In the genomic region with DNA sequence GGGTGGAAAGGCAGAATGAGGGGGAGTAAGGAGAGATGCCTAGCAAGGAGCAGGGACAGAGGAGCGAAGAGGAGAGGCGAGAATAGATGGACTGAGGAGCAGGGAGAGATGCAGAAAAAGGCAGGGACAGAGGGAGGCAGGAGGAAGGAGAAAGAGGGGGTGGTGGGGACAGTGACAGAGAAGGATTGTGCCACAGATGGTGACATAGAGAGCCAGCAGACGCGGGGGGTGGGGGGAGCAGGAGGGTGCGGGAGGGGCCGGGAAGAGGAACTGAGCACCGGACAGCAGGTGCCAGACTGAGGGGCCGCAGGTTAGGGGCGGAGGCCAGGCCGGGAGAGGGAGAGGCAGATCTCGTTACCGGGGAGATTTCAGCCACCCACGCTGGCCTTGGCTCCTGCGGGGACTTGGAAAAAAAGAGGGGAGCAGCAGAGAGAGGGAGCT, we compare ENCODE assay signal across 8 mouse cellular contexts. TPM values are rescaled to one million over a fixed set of nuclear protein-coding genes. Genes with fewer than 3 reads are reported as not detected.
DNase-seq lines count a peak whose midpoint lies in the region; ATAC-seq and TF ChIP-seq lines count a peak whose summit lies in the region.

A gene (minus strand): TSS at position 125 of the 441 bp plus-strand sequence.

- no peaks in the 10 kb centered on the region for H3K36me3 ChIP-seq in hindbrain, embryonic 16.5 days (ENCODE audit: control insufficient read depth, insufficient read depth, low read length)
- H3K36me3 ChIP-seq in midbrain, embryonic 16.5 days (ENCODE audit: control insufficient read depth, insufficient read depth, low read length): no peaks in the 10 kb centered on the region
- no peaks in the 10 kb centered on the region for H3K36me3 ChIP-seq in heart, adult 2 months (ENCODE audit: control insufficient read depth, insufficient read depth, low read length)

- H3K27ac ChIP-seq in hindbrain, embryonic 16.5 days (ENCODE audit: low read depth, low read length): no peak within 1 kb of the TSS; the same call in 1 of the 2 replicates
- H3K27ac ChIP-seq in midbrain, embryonic 16.5 days (ENCODE audit: low read length): no peak within 1 kb of the TSS
- H3K27ac ChIP-seq in heart, adult 2 months: no peak within 1 kb of the TSS

- intact Hi-C loops in heart, adult 2 months (cut with DNase I): no loop called here

- TF ChIP-seq POLR2A in lung, adult 2 months (IDR thresholded peaks at IDR 0.05; ENCODE audit: borderline replicate concordance, extremely low read depth, low read depth, low read length): no peak
- TF ChIP-seq POLR2A in heart, adult 2 months (IDR thresholded peaks at IDR 0.05; ENCODE audit: insufficient read depth, low read depth, low read length): no peak

- peak within 1 kb of the TSS; percentile 51 for H3K4me2 ChIP-seq in hindbrain, embryonic 16.5 days (ENCODE audit: low read length)
- H3K4me2 ChIP-seq in midbrain, embryonic 16.5 days (ENCODE audit: low read length): peak within 1 kb of the TSS; percentile 49

- H3K4me1 ChIP-seq in hindbrain, embryonic 16.5 days (ENCODE audit: control insufficient read depth, insufficient read depth, low read depth, low read length): peaks cover 24% of the 10 kb centered on the region
- peaks cover 9% of the 10 kb centered on the region for H3K4me1 ChIP-seq in midbrain, embryonic 16.5 days (ENCODE audit: control insufficient read depth, insufficient read depth, low read length)
- no peaks in the 10 kb centered on the region for H3K4me1 ChIP-seq in lung, adult 2 months (ENCODE audit: control insufficient read depth, insufficient read depth, low read length)
- H3K4me1 ChIP-seq in heart, adult 2 months (ENCODE audit: control insufficient read depth, insufficient read depth, low read length): no peaks in the 10 kb centered on the region

- TF ChIP-seq CTCF in lung, adult 2 months (IDR thresholded peaks at IDR 0.05; ENCODE audit: insufficient read depth, low read length): no peak
- TF ChIP-seq CTCF in heart, adult 2 months (IDR thresholded peaks at IDR 0.05): no peak

- H3K4me3 ChIP-seq in hindbrain, embryonic 16.5 days (ENCODE audit: low read length): peak within 1 kb of the TSS; percentile 19; the same call in 1 of the 2 replicates
- no peak within 1 kb of the TSS; the same call in 1 of the 2 replicates for H3K4me3 ChIP-seq in midbrain, embryonic 16.5 days (ENCODE audit: low read depth, low read length)
- H3K4me3 ChIP-seq in lung, adult 2 months (replicated peaks; ENCODE audit: extremely low read depth, low read depth, low read length): no peak within 1 kb of the TSS
- no peak within 1 kb of the TSS for H3K4me3 ChIP-seq in heart, adult 2 months

- H3K9me3 ChIP-seq in hindbrain, embryonic 16.5 days (ENCODE audit: control insufficient read depth, low read length): no peaks in the 10 kb centered on the region
- no peaks in the 10 kb centered on the region for H3K9me3 ChIP-seq in midbrain, embryonic 16.5 days (replicated peaks; ENCODE audit: control insufficient read depth, low read length, poor library complexity, severe bottlenecking)

- peak; percentile 67 to 81 for DNase-seq in adrenal gland, adult (ENCODE audit: inconsistent age in 2 of 2, low spot score in 1 of 2)
- no peak for DNase-seq in adrenal gland, adult 8-10 months
- peak; percentile 72 for DNase-seq in cerebellum, adult 9-10 months
- no peak for DNase-seq in lung, adult 18-20 months
- DNase-seq in lung, adult 2 months: no peak
- DNase-seq in heart, adult 2 months: no peak

- no peak for TF ChIP-seq EP300 in heart, adult 2 months (IDR thresholded peaks at IDR 0.05; ENCODE audit: insufficient read depth, low read depth, low read length)

- 5% methylated on average over 14 of the region's 14 CpGs for WGBS in hindbrain, embryonic 16.5 days
- 6% methylated on average over 14 of the region's 14 CpGs for WGBS in midbrain, embryonic 16.5 days
- 14% methylated on average over 14 of the region's 14 CpGs for WGBS in lung, adult 2 months
- WGBS in heart, adult 2 months: 12% methylated on average over 14 of the region's 14 CpGs

- H3K27me3 ChIP-seq in hindbrain, embryonic 16.5 days (replicated peaks; ENCODE audit: control insufficient read depth, insufficient read depth, low read length): no peaks in the 10 kb centered on the region; the same call in 1 of the 2 replicates
- no peaks in the 10 kb centered on the region; the same call in 1 of the 2 replicates for H3K27me3 ChIP-seq in midbrain, embryonic 16.5 days (ENCODE audit: control insufficient read depth, insufficient read depth, low read depth, low read length)
- no peaks in the 10 kb centered on the region for H3K27me3 ChIP-seq in heart, adult 2 months (ENCODE audit: control insufficient read depth, insufficient read depth, low read length)

- H3K79me2 ChIP-seq in heart, adult 2 months (replicated peaks; ENCODE audit: control insufficient read depth, insufficient read depth, low read length): no peaks in the 10 kb centered on the region

- peak; percentile 15; the same call in 1 of the 2 replicates for ATAC-seq in hindbrain, embryonic 16.5 days
- ATAC-seq in midbrain, embryonic 16.5 days: 0 out of 2 replicates have a peak, but pooled peaks have one; percentile 15

- peak within 1 kb of the TSS; percentile 61 for H3K9ac ChIP-seq in hindbrain, embryonic 16.5 days (ENCODE audit: low read depth, low read length)
- peak within 1 kb of the TSS; percentile 60 for H3K9ac ChIP-seq in midbrain, embryonic 16.5 days (ENCODE audit: low read depth, low read length)
- no peak within 1 kb of the TSS for H3K9ac ChIP-seq in heart, adult 2 months (ENCODE audit: low read depth, low read length)

RNA-seq across cellular contexts. Expression of the gene that starts here (rescaled TPM):
- under 1 TPM; 0.31 to 0.91 (median 0.49) TPM for total RNA-seq in adrenal gland, adult 8-10 months (2022)
- 0.95 and 1.1 TPM in 2 replicates for polyA plus RNA-seq in hindbrain, embryonic 16.5 days (2015; fragmentation: Nextera tagmentation; extraction: Ambion mirVana)
- polyA plus RNA-seq in midbrain, embryonic 16.5 days (2015; fragmentation: Nextera tagmentation; extraction: Ambion mirVana): 0.15 and 0.16 TPM in 2 replicates
- polyA plus RNA-seq in lung, adult 2 months (2012; rRNA removed): 0.02 and 0.03 TPM in 2 replicates
- not detected for total RNA-seq in heart, adult 2 months (2021)
- not detected in 2 replicates for polyA plus RNA-seq in heart, adult 2 months (2012; rRNA removed)

Comparison
In these comparisons a context has a peak if more than half of its experiments do, and no peak if none do; other contexts are left out.
1. DNase-seq: peak in adrenal gland, adult (2 of 2) and cerebellum, adult 9-10 months (single experiment); none in adrenal gland, adult 8-10 months (single experiment), lung, adult 18-20 months (0 of 2), lung, adult 2 months (single experiment) and heart, adult 2 months (0 of 2).
2. Peak in ATAC-seq, H3K9ac ChIP-seq and H3K4me2 ChIP-seq in midbrain, embryonic 16.5 days; RNA of the gene not detected or under 1 TPM.